Mouse (Mus musculus) urinary bladder, postnatal 10 days (tissue): ENCODE measurements around the gene Gm17304.

Source experiments
- DNase-seq: peaks from one replicate; pipeline ENCODE4 v3.0.0; 2022; ENCODE audit warnings: low spot score

Gm17304 gene

GRCm38 (mm10) chr5:106623337-106623736 is 14.4 kb downstream of the Gm17304 start:
- no peak for DNase-seq

- DNase-seq: no peak
Measured at GRCm38 (mm10) chr5:106628369-106629149, 19.7 kb downstream of the Gm17304 start.

- no peak for DNase-seq
Measured at GRCm38 (mm10) chr5:106636423-106636946, 27.6 kb downstream of the Gm17304 start.

- no peak for DNase-seq
Measured at GRCm38 (mm10) chr5:106639627-106640026, 30.7 kb downstream of the Gm17304 start.

GRCm38 (mm10) chr5:106640235-106640809 is 31.4 kb downstream of the Gm17304 start:
- DNase-seq: no peak

GRCm38 (mm10) chr5:106641876-106642275 is 33.0 kb downstream of the Gm17304 start:
- no peak for DNase-seq

GRCm38 (mm10) chr5:106643434-106643833 is 34.5 kb downstream of the Gm17304 start:
- DNase-seq: no peak

- DNase-seq: no peak
Measured at GRCm38 (mm10) chr5:106649441-106649840, 40.5 kb downstream of the Gm17304 start.

GRCm38 (mm10) chr5:106649995-106650394 is 41.1 kb downstream of the Gm17304 start:
- no peak for DNase-seq

- no peak for DNase-seq
Measured at GRCm38 (mm10) chr5:106652220-106652753, 43.4 kb downstream of the Gm17304 start.

GRCm38 (mm10) chr5:106652790-106653328 is 44.0 kb downstream of the Gm17304 start:
- no peak for DNase-seq
